Mouse (Mus musculus): Measurements from ENCODE around the gene Oas1c. TPM values are rescaled to one million over a fixed set of nuclear protein-coding genes. Genes with fewer than 3 reads are reported as not detected.

The Oas1c gene
- total and polyA plus RNA-seq, 3 experiments: 1.6 to 3.6 (median 3.6) TPM

DNA sequence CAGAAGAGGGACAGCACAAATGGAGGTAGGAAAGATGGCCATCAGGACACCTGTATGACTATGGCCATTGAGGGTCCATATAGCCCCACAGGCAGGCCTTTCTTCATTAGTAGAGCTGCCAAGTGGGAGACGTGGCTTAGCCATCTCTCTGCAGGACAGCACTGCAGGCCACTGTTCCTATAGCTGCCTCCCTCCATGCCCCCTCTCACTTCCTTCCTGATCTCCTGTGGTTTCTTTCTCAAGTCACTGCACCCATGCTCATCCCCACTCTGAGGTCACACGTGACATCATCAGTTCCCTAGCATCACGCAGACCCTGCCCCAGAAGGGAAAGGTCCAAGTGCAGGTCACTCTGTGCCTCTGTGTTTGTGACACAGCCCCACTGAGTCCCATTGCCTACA is 25.3 kb downstream of the Oas1c start (continued):
- no peak for TF ChIP-seq CHD2 (IDR thresholded peaks at IDR 0.05; ENCODE audit: low read length)

DNA sequence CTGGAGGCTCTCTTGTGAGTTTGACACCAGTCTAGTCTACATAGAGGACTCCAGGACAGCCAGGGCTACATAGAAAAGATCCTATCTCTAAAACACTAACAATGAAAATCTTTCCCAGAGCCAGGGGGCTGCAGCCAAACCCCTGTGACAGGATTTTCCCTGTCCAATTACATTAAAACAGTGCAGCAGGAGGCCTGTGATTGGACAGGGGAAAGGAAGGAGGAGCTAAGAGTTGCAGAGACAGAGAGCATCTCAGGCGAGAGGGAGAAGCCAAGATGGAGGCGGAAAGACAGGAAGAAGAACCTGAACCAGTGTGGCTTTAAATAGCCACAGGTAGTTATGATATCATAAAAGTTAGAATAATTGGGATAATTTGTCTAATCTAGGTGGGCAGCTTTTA is 29.9 kb downstream of the Oas1c start:
- TF ChIP-seq JUN (IDR thresholded peaks at IDR 0.05; ENCODE audit: insufficient read depth, low read depth, low read length) (no peak), ZNF384 (IDR thresholded peaks at IDR 0.05; ENCODE audit: low read depth, low read length) (no peak), SIN3A (IDR thresholded peaks at IDR 0.05; ENCODE audit: low read length) (no peak), ZMIZ1 (IDR thresholded peaks at IDR 0.05; ENCODE audit: low read depth, low read length) (no peak), BHLHE40 (IDR thresholded peaks at IDR 0.05; ENCODE audit: low read depth, low read length) (no peak), ELF1 (IDR thresholded peaks at IDR 0.05; ENCODE audit: low read depth, low read length) (no peak), CHD2 (IDR thresholded peaks at IDR 0.05; ENCODE audit: low read length) (no peak), PAX5 (IDR thresholded peaks at IDR 0.05; ENCODE audit: low read length) (no peak)
- peaks cover 29% of the 10 kb centered on the region for H3K27me3 ChIP-seq (replicated peaks)
- dilution Hi-C loops (cut with MboI; ENCODE audit: extremely low pct_ligation_motif_present, extremely low pct_unique_long_range_greater_than_20kb, low sequenced_read_pairs) (no loop called here), in situ Hi-C loops (cut with MboI; ENCODE audit: low pct_ligation_motif_present, low pct_unique_long_range_greater_than_20kb, low sequenced_read_pairs) (no loop called here)
- peaks cover 3% of the 10 kb centered on the region in 2 experiments; a peak in 3 of 4 replicates for H3K4me1 ChIP-seq (ENCODE audit: control insufficient read depth in 1 of 2, insufficient read depth in 2 of 2)
- no peak overlapping the region for H3K4me2 ChIP-seq (ENCODE audit: insufficient read depth, low read depth, poor library complexity, severe bottlenecking)
- H3K27ac ChIP-seq (ENCODE audit: insufficient read depth, low read depth): no peak overlapping the region
- H3K79me2 ChIP-seq (replicated peaks; ENCODE audit: control insufficient read depth, extremely low read depth, insufficient read depth, poor library complexity, severe bottlenecking): no peaks in the 10 kb centered on the region
- no peaks in the 10 kb centered on the region for H3K9me3 ChIP-seq (replicated peaks; ENCODE audit: low read length)
- no peak overlapping the region for H3K9ac ChIP-seq (ENCODE audit: insufficient read depth, low read depth)
- no peaks in the 10 kb centered on the region for H3K36me3 ChIP-seq (replicated peaks in 1 of 2; ENCODE audit: control insufficient read depth in 1 of 2, insufficient read depth in 1 of 2, low read length in 1 of 2)
- H3K4me3 ChIP-seq (replicated peaks in 1 of 3; ENCODE audit: low read depth in 2 of 3, low read length in 2 of 3, poor library complexity in 1 of 3): no peak overlapping the region
- no peak for DNase-seq (ENCODE audit: extremely low read depth)

DNA sequence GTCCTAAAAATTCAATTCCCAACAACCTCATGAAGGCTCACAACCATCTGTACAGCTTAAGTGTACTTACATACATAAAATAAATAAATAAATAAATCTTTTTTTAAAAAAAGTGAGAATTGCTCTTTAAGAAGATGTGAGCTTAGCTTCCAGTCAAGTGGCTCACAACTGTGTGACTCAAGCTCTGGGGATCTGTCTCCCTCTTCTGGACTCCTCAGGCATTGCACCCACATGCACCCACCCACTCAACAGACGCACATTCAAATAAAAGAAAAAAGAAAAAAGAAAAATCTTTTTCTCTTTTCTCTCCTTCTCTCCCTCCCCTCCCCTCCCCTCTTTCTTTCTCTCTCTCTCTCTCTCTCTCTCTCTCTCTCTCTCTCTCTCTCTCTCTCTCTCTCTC is 30.7 kb downstream of the Oas1c start:
- no peak for DNase-seq (ENCODE audit: extremely low read depth)
- in situ Hi-C loops (cut with MboI; ENCODE audit: low pct_ligation_motif_present, low pct_unique_long_range_greater_than_20kb, low sequenced_read_pairs): no loop called here
- Histone ChIP-seq H3K27me3 (replicated peaks) (peaks cover 22% of the 10 kb centered on the region), H3K4me3 (replicated peaks in 1 of 3; ENCODE audit: low read depth in 2 of 3, low read length in 2 of 3, poor library complexity in 1 of 3) (no peak overlapping the region), H3K79me2 (replicated peaks; ENCODE audit: control insufficient read depth, extremely low read depth, insufficient read depth, poor library complexity, severe bottlenecking) (no peaks in the 10 kb centered on the region), H3K27ac (ENCODE audit: insufficient read depth, low read depth) (no peak overlapping the region), H3K4me1 (ENCODE audit: control insufficient read depth in 1 of 2, insufficient read depth in 2 of 2) (peaks cover 3 to 4% of the 10 kb centered on the region in 2 experiments; a peak in 3 of 4 replicates), H3K36me3 (replicated peaks in 1 of 2; ENCODE audit: control insufficient read depth in 1 of 2, insufficient read depth in 1 of 2, low read length in 1 of 2) (no peaks in the 10 kb centered on the region), H3K4me2 (ENCODE audit: insufficient read depth, low read depth, poor library complexity, severe bottlenecking) (no peak overlapping the region), H3K9me3 (replicated peaks; ENCODE audit: low read length) (no peaks in the 10 kb centered on the region), H3K9ac (ENCODE audit: insufficient read depth, low read depth) (no peak overlapping the region)
- dilution Hi-C loops (cut with MboI; ENCODE audit: extremely low pct_ligation_motif_present, extremely low pct_unique_long_range_greater_than_20kb, low sequenced_read_pairs): no loop called here
- TF ChIP-seq SMC3 (IDR thresholded peaks at IDR 0.05; ENCODE audit: low read depth, low read length): no peak
- TF ChIP-seq CTCF (conservative IDR thresholded peaks at IDR 0.05 in 1 of 2, IDR thresholded peaks at IDR 0.05 in 1 of 2; ENCODE audit: low read depth in 2 of 2, low read length in 2 of 2): peak in 1 of 2 experiments; percentile 38; a peak in 2 of 4 replicates
- TF ChIP-seq RAD21 (IDR thresholded peaks at IDR 0.05; ENCODE audit: low read depth, low read length): peak; percentile 10

DNA sequence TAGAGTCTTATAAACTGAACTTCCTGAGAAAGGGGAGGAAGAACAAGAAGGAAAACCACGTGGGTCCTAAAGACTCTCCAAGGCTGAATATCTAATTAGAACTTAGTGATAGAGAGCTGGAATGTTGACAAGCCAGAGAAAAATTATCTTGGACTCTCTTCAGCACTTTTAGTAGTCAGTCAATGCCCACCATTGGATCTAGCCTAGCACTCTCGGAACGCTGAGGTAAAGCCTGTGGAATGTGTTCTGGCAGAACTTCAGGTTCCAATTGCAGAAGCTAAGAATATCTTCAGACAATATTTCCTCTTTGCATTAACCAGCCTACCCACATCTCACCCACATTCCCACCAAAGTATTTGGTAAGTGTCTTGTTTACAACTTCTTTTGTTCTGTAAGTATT is 32.4 kb downstream of the Oas1c start:
- H3K9ac ChIP-seq (ENCODE audit: insufficient read depth, low read depth): no peak overlapping the region
- no peak overlapping the region for H3K4me2 ChIP-seq (ENCODE audit: insufficient read depth, low read depth, poor library complexity, severe bottlenecking)
- in situ Hi-C loops (cut with MboI; ENCODE audit: low pct_ligation_motif_present, low pct_unique_long_range_greater_than_20kb, low sequenced_read_pairs) (no loop called here), dilution Hi-C loops (cut with MboI; ENCODE audit: extremely low pct_ligation_motif_present, extremely low pct_unique_long_range_greater_than_20kb, low sequenced_read_pairs) (no loop called here)
- no peaks in the 10 kb centered on the region for H3K9me3 ChIP-seq (replicated peaks; ENCODE audit: low read length)
- TF ChIP-seq ZNF384 (IDR thresholded peaks at IDR 0.05; ENCODE audit: low read depth, low read length) (no peak), ZMIZ1 (IDR thresholded peaks at IDR 0.05; ENCODE audit: low read depth, low read length) (no peak), RCOR1 (conservative IDR thresholded peaks at IDR 0.05; ENCODE audit: low read depth, low read length) (no peak), MAFK (IDR thresholded peaks at IDR 0.05; ENCODE audit: insufficient replicate concordance, low read length) (no peak), ZC3H11A (IDR thresholded peaks at IDR 0.05; ENCODE audit: low read depth, low read length) (no peak), IRF4 (IDR thresholded peaks at IDR 0.05; ENCODE audit: low read depth, low read length) (no peak), HCFC1 (IDR thresholded peaks at IDR 0.05; ENCODE audit: low read depth, low read length) (no peak), JUND (conservative IDR thresholded peaks at IDR 0.05; ENCODE audit: low read depth, low read length) (no peak), TCF12 (IDR thresholded peaks at IDR 0.05; ENCODE audit: low read depth, low read length) (no peak), POLR2AphosphoS2 (IDR thresholded peaks at IDR 0.05; ENCODE audit: low read depth, low read length) (no peak), NRF1 (IDR thresholded peaks at IDR 0.05; ENCODE audit: low read depth, low read length) (no peak), CHD2 (IDR thresholded peaks at IDR 0.05; ENCODE audit: low read length) (no peak), USF2 (conservative IDR thresholded peaks at IDR 0.05; ENCODE audit: low read depth, low read length) (no peak), PAX5 (IDR thresholded peaks at IDR 0.05; ENCODE audit: low read length) (no peak), GABPA (IDR thresholded peaks at IDR 0.05; ENCODE audit: insufficient replicate concordance, low read depth, low read length) (no peak), SMC3 (IDR thresholded peaks at IDR 0.05; ENCODE audit: low read depth, low read length) (no peak), CHD1 (IDR thresholded peaks at IDR 0.05; ENCODE audit: low read depth, low read length) (no peak), MEF2A (IDR thresholded peaks at IDR 0.05; ENCODE audit: borderline replicate concordance, low read depth, low read length) (no peak)
- H3K4me1 ChIP-seq (ENCODE audit: control insufficient read depth in 1 of 2, insufficient read depth in 2 of 2): peaks cover 6 to 22% of the 10 kb centered on the region in 2 experiments
- no peak for DNase-seq (ENCODE audit: extremely low read depth)
- no peak overlapping the region for H3K27ac ChIP-seq (ENCODE audit: insufficient read depth, low read depth)
- H3K4me3 ChIP-seq (replicated peaks in 1 of 3; ENCODE audit: low read depth in 2 of 3, low read length in 2 of 3, poor library complexity in 1 of 3): no peak overlapping the region
- no peaks in the 10 kb centered on the region for H3K79me2 ChIP-seq (replicated peaks; ENCODE audit: control insufficient read depth, extremely low read depth, insufficient read depth, poor library complexity, severe bottlenecking)
- H3K36me3 ChIP-seq (replicated peaks in 1 of 2; ENCODE audit: control insufficient read depth in 1 of 2, insufficient read depth in 1 of 2, low read length in 1 of 2): no peaks in the 10 kb centered on the region
- peaks cover 17% of the 10 kb centered on the region for H3K27me3 ChIP-seq (replicated peaks)
